Mouse (Mus musculus) neutrophil, adult 5-6 weeks (primary cell): ENCODE measurements around the gene Ttc27. TPM values are rescaled to one million over a fixed set of nuclear protein-coding genes. Genes with fewer than 3 reads are reported as not detected.

Experiments used
- ATAC-seq: fragments of 151-379, 151-347 bp; 2 replicates; pipeline ENCODE4 v1.8.0; 2017; ENCODE audit warnings: mild to moderate bottlenecking, moderate TSS enrichment; ENCODE audit not compliant: insufficient number of reproducible peaks, poor library complexity, low FRiP score, severe bottlenecking; ENCODE audit errors: extremely low read depth
- total RNA-seq: library from RNA; stranded (forward); fragments of 200-1000 nt; gene quantifications from 2 replicates; pipeline ENCODE4 v1.2.3, GENCODE M21; 2017

Ttc27 gene
- total RNA-seq, 1 experiment from 2014 or later = 29.7 TPM

DNA sequence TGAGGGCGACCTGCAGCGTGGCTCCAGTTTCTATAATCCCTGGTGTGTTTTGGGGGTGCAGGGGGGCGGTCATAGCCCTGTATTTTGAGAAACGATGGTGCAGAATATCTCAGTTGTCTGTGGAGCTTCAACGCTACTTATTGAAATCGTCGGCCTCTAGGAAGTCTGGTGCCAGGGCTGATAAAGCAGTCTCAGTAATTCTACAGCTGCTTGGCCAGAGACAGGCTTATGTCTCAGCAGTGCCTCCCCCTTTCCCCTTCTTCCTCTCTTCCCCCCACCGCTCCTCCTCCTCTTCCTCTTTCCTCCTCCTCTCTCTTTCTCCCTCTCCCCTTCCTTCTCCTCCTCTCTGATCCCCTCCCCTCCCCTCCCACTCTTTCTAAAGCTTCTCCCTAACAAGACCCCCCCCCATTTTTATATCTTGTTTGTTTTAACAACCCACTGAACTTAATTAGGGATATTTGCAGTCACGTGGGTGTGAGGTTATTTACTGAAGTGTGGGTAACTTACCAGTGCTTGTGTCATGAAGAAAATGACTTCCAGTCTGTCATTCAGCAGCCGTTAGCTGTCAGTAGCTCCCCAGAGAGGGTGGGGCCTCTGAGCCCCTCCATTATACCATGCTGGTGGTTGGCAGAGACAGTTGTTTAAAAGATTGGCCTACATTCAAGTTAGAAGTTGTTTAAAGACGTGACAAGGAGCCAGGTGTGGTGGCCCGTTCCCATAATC is 150.8 kb downstream of the Ttc27 start:
- no peak for ATAC-seq

- no peak for ATAC-seq
These were observed 152.0 kb downstream of the Ttc27 start for GRCm38 (mm10) chr17:74869556-74869955.

DNA sequence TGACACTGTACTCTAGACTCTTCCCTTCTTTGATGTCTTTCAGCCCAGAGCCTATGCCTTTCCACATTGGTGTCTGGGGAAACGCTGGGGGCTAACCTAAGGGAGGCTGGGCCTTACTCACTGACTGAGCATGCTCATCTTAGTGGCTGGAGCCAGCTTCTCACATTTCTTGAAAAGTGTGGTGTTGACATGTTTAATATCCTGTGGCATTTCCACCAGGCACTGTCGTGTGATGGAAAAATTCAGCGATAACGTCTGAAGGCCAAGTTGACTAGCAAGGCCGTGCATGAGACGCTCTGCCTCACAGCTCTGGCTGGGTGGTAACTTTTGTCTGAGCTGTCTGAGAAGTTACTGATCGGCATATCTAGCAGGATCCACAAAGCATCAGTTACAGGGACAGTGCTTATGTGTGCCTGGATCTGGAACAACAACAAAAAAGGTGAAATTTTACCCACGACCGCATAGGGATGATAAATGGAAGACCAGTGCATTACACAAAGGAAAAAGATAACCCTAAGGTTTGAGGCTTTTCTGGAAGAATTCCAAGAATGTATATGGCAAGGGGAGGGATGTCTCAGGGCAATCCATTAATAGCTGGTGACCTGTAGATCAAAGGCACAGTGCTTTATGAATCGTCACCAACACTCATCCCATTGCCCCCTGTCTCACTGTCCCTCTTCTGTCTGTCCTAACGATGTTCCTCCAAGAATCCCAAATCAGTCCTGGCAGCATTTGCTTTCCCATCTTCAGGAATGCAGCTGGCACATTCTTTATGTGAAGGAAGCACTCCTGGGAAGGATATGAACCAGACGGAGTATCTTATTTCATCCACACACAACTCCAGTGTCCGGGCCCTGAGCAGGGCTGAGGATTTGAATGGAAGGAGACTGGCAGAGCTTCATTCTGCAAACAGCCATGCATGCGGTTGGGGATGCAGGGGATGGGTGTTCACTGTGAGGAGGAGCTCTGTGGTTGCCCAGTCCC is 152.9 kb downstream of the Ttc27 start:
- no peak for ATAC-seq

DNA sequence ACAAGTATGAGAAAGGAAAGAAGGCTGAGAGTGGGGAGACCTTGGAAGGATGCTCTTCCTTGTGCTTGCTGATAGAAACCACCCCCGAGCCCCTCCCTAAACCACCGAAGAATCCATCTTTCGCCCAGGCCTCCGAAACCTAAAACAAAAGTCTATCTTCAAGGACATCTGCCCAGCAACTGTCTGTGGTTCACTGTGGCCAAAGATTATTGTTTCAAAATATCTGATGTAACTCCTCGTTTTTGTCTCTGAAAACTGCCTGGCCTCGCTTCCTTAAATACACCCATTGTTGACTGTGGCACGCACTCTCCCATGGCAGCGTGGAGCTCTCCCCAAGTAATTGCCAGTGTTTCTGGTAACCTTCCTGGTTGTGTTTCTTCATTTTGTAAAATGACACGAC is 155.0 kb downstream of the Ttc27 start:
- ATAC-seq = no peak

DNA sequence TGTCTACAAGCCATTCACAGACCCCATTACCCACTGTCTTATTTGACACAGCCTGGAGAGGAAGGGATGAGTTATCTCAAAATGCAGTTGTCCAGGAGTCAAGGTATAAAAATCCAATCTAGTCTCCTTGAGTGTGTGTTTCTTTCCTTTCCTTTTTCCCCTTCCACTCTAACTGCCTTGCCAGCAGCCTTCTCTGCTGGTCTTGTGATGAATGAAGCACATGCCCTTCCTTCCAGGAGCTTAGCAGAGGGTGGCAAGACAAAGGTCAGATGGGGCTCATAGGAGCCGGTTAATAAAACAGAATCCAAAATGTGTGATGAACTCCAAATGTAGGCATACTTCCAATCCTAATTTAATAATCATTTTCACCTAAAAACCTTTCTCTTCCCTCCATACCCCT is 156.2 kb downstream of the Ttc27 start:
- no peak for ATAC-seq

DNA sequence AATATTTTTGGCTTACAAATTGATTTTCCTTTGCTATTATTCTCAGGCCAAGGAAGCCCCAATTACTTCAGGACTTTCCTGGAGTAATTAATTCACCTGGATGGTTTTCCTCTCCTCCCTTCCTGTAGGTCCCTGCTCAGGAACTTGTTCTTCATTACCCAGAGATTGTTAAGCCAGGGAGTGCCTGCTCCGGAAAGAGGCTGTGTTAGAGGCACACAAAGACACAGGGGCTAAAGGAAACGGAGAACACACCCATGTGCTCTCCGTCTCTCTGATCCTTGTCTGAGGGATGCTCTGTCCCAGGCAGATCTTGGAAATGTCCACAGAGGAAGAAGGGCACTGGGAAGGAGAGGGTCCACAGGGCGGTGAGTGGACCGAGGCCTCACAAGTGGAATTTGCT is 158.2 kb downstream of the Ttc27 start:
- no peak for ATAC-seq

DNA sequence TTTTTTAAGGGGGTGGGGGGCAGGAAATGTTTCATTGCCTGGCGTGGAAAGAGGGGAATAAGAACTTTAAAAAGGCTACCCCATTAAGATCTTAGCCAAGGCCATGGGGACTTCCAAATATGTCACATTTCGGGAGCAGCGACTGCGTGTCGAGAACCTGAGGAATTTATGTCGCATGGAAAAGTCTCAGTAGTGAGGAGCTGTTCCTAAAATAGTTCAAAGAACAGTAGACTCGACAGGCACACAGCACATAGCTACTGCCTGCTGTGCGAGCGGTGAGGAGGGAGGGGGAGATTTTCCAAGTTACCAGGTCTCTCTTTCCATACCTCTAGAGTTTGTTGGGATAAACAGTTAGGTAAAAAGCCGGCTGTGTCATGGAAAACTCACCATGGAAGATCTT is 159.4 kb downstream of the Ttc27 start:
- ATAC-seq = no peak

GRCm38 (mm10) chr17:74879768-74880167 is 162.2 kb downstream of the Ttc27 start:
- ATAC-seq = no peak

DNA sequence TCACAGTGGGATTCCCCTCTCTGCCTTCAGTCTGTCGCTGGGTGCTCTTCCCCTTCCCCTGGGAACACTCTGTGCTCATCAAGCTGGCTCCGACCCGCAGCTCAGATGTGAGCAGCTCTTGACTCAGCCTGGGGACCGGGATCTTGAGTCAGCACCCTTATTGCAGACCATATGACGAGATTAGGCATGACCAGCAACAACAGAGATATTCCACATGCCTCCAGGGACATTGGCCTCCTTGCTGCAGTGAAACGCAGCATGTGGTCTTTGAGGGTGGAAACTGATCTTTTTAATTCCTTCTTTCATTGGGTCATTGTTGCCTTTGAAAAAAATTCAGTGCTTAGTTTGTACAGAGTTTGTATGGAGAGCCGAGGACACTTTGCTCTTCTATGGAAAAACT is 169.5 kb downstream of the Ttc27 start:
- ATAC-seq = no peak

GRCm38 (mm10) chr17:74888836-74889534 is 171.5 kb downstream of the Ttc27 start:
- no peak for ATAC-seq

DNA sequence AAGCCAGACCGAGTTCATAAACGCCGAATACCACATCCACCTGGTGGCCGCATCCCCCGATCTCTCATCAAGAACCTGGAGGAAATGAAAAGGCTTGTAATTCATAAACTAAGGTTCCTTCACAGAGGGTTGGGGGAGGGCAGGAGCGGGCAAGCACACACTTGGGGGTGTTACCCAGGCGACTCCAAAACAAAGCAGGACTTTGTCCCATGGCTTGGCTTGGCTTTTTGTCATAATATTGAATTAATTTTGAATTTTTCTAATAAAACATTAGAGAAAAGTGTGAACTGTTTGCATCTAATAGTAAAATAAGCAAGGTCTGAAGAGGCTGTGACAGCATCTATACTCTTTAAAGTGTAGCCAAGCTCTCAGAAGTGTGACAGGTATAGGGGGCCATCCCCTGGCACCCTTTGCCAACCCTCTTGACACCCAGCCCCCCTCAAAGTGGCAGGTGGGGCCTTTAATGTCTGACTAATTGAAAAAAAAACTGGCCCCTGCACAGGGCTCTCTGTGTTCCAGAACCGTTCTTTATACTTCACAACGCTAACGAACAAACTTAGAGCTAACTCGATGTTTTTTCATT is 172.1 kb downstream of the Ttc27 start:
- ATAC-seq = no peak

DNA sequence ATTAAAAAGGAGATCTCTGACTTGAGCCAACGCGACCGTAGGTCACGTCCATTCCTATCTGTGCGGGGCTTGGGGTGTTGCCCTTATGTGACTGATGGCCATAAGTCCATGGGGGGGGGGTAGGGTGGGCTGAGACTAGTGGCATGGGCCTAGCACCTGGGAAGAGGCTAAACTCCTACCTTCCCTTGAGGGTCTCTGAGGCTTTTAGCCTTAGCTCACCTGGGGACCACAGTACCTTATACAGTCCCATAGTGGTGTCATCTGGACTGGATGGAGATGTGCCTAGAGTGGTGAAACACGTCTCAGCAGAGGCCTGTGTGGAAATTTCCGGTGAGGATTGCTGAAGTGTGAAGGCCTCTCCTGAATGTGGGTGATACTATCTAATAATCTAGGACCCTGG is 184.9 kb downstream of the Ttc27 start:
- ATAC-seq = no peak

DNA sequence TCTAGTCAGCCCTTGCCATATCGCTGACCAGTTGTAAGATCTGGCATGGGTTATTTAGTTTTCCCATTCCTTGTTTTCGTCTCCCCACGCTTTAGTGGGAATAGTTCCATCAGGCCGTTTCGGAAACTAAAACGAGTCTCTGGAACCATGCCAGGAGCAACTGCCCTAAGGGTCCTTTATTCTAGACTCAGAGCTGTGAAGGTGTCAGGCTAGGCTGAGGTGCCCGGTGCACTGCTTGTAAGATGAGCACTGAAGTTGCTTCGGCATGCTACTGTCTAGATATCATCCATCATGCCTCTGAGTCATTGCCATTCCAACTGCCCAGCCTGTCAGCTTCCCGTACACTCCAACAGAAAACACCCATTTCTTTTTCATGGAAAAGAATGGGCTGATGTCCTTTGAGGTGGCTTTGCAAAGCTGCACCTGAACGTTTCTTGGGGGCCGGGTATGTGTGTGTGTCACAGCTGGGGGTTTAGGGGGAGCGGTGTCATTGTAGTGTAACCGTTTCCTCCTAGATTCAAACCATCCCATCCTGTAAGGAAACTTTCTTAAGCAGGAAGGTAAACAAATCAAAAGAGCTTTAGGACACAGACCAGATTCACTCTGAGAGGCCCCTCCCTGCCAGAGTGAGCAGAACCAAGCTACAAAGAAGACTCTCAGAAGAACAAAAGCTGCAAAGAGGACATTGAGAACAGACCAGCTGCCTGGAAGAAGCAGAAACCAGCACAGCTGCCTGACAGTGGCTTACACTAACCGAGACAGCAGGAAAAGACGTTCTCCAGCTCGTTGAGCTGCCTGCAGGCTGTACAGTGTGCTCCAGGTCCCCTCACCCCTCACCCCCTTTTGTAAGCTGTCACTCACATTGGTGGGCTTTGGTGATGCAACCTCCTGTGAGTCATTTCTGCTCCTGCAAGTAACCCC is 186.1 kb downstream of the Ttc27 start:
- ATAC-seq = no peak

DNA sequence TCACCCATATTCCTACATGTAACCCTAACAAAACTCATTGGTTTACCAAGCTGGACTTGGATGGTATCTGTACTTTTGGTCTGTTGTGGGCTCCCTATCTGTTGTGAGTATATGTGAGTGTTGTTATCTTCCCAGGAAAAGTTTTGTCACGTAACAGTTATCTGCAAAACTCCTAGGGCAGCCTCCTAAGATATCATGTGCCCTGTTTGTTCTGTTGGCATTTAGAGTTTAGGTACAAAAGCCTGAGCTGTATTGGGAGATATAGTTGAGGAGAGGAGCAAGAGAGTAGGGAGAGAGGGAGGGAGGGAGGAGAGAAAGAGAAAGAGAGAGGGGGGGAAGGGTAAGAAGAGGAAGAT is 186.8 kb downstream of the Ttc27 start:
- no peak for ATAC-seq

- ATAC-seq = no peak
These were observed 187.4 kb downstream of the Ttc27 start for GRCm38 (mm10) chr17:74904956-74905355.

DNA sequence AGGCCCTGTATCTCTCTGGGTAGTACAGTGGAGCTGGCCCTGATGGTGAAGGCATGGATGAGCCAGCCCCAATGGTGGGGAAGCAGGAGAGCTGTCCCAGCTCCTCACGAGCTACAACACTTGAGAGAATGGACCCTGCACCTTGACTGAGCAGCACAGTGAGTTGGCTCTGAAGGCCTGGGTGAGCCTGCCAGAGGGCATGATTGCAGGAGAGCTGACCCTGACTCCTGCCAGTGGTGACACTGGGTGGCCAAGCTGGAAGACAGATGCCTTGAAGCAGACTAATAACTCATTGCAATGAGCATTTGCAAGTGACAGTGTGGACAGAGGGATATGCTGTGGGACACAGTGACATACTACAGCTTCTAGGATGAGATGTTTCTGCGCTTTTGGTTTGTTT is 195.5 kb downstream of the Ttc27 start:
- ATAC-seq = no peak
